Mouse (Mus musculus) heart, postnatal 0 days (tissue): Measurements from ENCODE around the gene Mamdc2.

Experiments used
- CTCF ChIP-seq: IDR thresholded peaks from 2 replicates; pipeline ENCODE4 v1.5.1; 2016; ENCODE audit warnings: antibody characterized with exemption, control low read depth, low read depth
- EP300 ChIP-seq: IDR thresholded peaks from 2 replicates; pipeline ENCODE4 v1.6.1; 2016; ENCODE audit warnings: antibody characterized with exemption, low read depth

DNA sequence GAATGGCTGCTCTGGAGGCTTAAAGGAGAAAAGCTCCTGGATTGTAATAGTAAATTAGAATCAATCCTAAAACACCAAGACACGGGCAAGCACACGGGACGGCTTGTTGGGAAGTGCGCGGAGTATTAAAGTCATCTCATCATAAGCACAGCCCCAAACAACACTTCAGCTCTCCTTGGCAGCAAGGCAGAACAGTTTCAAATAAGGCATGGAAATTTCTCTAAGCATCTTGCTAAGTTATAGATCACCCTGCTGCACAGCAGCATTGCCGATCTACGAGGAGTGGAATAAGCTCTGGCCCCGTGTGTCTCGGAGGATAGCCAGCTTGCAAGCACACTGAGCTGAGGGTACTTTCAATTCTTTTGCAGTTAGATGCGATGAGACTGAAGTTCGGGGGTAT is 13.8 kb downstream of the Mamdc2 start:
- TF ChIP-seq CTCF, result no peak
- TF ChIP-seq EP300, result no peak
